Mouse (Mus musculus): ENCODE data around the gene Fam110a.

- TF ChIP-seq CTCF (IDR thresholded peaks at IDR 0.05; ENCODE audit: low read depth, low read length) (no peak), POLR2A (IDR thresholded peaks at IDR 0.05; ENCODE audit: extremely low read depth, insufficient read depth, low read length) (no peak)
Measured at GRCm38 (mm10) chr2:151975295-151975694, 4.7 kb downstream of the Fam110a start.

Data from liver, adult 2 months (tissue).